Mouse (Mus musculus): ENCODE results near the gene Ankrd54. TPM values are rescaled to one million over a fixed set of nuclear protein-coding genes. Genes with fewer than 3 reads are reported as not detected.

The Ankrd54 gene
- 10 to 100 TPM; 48.3 to 48.9 TPM for polyA plus RNA-seq (2012; fragmentation: generic; extraction: Trizol)

DNA sequence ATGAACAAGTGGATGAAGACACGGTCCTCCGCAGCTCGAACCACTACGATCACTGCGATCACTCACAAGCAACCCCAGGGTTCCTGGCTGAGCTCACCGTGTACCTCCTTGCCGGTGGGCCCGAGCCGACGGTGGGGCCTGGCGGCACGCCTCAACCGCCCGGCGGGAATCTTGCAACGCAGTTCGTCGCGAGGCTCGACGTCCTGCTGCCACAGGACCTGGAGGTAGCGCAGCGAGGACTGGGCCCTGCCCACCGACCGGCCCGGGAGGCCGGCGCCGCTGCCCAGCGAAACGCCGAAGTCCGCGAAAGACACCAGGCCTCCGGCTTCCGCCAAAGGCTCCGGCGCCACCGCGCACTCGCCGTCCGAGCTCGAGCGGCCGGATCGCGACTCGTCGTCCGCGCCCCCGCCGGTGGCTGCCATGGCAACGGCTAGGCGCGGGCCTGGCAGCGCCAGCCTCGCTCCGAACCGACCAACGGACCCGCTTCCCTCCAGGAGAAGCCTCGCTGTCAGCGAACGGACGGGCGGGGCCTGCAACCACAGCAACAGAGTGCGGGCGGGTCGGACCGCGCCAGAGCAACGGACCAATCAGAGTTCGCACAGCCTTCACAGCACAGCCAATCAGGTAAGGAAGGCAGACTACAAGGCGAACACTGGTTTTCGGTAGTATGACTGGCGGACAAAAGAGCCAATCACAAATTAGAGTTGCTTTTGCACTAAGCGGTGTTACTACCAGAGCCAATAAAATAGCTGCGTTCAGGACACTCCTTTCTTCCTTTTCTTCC is at the start of gene Ankrd54:
Gene Ankrd54, minus strand, starts transcription at position 518 of the 784 bp plus-strand sequence.

DNA sequence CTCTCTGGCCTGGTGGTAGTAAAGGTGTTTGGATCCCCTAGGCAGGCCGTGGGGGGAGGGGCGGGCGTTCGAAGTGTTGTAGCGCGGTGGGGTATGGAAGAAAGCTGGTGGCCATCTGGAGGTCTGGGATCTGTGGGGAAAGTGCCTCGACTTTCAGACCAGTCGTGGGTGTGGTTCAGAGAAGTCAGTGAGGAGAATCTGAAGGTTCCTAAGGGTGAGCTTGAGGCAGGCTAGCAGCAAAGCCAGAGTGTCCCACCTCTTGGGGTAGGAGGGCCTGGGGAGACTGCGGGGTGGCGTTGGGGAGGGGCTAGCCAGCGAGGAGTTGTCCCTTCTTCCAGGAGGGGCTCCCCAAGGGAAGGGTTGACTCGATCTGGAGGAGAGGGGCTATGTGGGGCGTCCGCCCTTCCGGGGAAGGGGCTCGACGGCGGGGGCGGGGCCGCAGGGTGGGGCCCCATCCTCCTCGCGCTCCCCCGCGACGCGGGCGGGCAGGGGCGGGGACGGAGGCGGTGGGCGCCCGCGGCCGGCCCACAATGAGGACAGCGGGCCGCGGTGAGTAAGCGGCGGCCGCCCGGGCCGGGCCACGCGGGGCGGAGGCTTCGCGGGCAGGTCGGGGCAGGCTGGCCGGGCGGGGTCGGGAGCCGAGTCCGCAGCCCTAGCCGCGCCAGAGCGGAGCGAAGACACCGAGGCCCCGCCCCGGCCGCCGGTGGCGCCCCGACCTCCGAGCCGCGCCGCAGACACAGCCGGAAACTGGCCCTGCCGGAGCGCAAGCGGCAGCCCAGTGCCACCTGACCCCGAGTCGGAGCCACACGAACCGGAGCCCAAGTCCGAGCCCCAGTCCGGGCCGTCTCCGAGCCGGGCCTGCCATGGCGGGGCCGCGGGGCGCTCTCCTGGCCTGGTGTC is 46.0 kb upstream of the Ankrd54 start, which contains the start of gene Micall1:
Gene Micall1, plus strand, starts transcription at position 478 of the 900 bp plus-strand sequence.

DNA sequence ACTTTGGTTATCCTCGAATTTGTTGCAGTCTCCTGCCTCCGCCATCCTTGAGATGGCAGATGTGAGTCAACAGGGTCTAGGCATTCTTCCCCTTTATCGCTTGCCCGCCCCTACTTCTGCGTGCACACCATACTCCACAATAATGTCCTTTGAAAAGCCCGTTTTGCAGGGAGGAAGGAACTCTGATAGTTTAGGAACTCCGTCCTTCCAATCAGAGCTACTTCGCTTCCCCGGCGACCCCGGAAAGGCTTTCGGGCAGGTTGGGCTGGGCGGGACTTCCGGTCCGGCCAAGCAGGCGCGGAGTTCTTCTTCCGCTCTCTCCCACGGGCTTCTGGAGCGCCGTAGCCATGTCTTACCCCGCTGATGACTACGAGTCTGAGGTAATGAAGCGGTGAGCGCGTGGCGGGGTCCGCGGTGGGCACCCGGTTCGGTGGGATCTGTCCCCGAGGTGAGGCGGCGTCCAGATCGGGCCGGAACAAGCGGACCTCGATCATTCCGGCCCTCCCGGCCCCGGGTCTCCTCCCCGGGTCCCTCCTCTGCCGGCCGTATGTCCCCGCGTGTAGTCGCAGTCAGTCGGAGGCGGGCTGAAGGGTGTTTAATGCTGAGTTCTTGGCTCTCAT is 12.3 kb upstream of the Ankrd54 start, which contains the start of gene Eif3l:
Gene Eif3l, plus strand, starts transcription at position 267 of the 620 bp plus-strand sequence.

DNA sequence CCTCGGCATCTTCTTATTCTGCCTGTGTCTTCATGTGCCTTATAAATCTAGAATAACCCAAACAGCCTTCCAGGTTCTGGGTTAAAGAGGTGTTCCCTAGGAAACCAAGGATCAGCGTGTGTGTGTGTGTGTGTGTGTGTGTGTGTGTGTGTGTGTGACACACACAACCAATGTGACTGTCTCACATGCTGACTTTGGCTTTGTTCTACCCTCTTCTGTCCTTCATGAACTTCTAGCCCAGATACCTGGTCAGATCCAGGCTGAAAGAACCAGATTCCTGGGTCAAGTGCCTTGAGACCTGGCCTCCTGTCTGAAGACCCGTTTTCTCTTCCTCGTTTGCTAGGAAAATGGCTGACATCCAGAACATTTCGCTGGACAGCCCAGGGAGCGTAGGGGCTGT is 21.1 kb downstream of the Ankrd54 start, which contains the start of gene Galr3:
Gene Galr3, plus strand, starts transcription at position 301 of the 400 bp plus-strand sequence.

DNA sequence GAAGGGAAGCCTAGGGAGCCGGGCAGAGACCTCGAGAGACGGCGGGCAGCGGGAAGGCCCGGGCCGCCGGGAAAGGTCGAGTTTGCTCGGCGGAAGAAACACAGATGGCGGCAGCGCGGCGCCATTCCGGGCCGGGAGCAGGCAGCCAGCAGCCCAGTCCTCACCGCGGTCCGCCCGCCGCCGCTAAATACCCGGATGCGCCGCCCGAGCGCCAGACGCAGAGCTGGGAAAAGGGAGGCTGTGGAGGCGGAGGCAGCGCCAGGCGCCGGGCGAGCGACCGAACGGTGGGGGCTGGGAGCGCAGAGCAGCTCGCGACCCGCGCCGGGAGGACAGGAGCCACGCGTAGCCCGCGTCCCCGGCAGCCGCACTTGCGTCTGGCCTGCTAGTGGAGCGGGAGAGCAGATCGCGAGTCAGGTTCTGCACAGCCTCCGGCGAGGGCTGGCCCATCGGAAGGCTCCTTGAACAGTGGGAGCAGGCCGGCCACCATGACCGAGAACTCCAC is 34.4 kb downstream of the Ankrd54 start, which contains the start of gene H1f0:
Gene H1f0, plus strand, starts transcription at position 214 of the 502 bp plus-strand sequence.

Other genes starting within 250 kb of the Ankrd54 start
- 100 to 1,000 TPM in 1 of 2 experiments, 10 to 100 TPM in 1; 31.8 to 120 TPM for gene Cdc42ep1, start 220.3 kb downstream of the Ankrd54 start, polyA plus RNA-seq (2012; fragmentation: generic; extraction: Trizol)
- 10 to 100 TPM in 1 of 2 experiments, 1 to 10 TPM in 1; 1.3 to 43.8 TPM for gene Lgals2, start 207.4 kb downstream of the Ankrd54 start, polyA plus RNA-seq (2012; fragmentation: generic; extraction: Trizol)
- 10 to 100 TPM; 60.0 to 88.8 TPM for gene Gga1, start 185.7 kb downstream of the Ankrd54 start, polyA plus RNA-seq (2012; fragmentation: generic; extraction: Trizol)
- gene Gm49510, start 163.2 kb downstream of the Ankrd54 start, polyA plus RNA-seq (2012; fragmentation: generic; extraction: Trizol): under 1 TPM; 0.06 to 0.17 TPM
- 10 to 100 TPM; 21.2 to 57.1 TPM for gene Sh3bp1, start 163.1 kb downstream of the Ankrd54 start, polyA plus RNA-seq (2012; fragmentation: generic; extraction: Trizol)
- gene Pdxp, start 149.0 kb downstream of the Ankrd54 start, polyA plus RNA-seq (2012; fragmentation: generic; extraction: Trizol): 10 to 100 TPM; 12.1 to 16.9 TPM
- gene Lgals1, start 136.2 kb downstream of the Ankrd54 start, polyA plus RNA-seq (2012; fragmentation: generic; extraction: Trizol): over 10,000 TPM; 13,335 to 36,255 TPM
- gene Nol12, start 128.0 kb downstream of the Ankrd54 start, polyA plus RNA-seq (2012; fragmentation: generic; extraction: Trizol): 100 to 1,000 TPM; 115 to 191 TPM
- gene Triobp, start 115.2 kb downstream of the Ankrd54 start, polyA plus RNA-seq (2012; fragmentation: generic; extraction: Trizol): 100 to 1,000 TPM in 1 of 2 experiments, 10 to 100 TPM in 1; 52.2 to 216 TPM
- 100 to 1,000 TPM; 112 to 459 TPM for gene H1f0, start 34.4 kb downstream of the Ankrd54 start, polyA plus RNA-seq (2012; fragmentation: generic; extraction: Trizol)
- under 1 TPM in 1 of 2 experiments, not detected in 1; 0.27 TPM for gene Galr3, start 21.0 kb downstream of the Ankrd54 start, polyA plus RNA-seq (2012; fragmentation: generic; extraction: Trizol)
- 100 to 1,000 TPM; 288 to 344 TPM for gene Eif3l, start 12.3 kb upstream of the Ankrd54 start, polyA plus RNA-seq (2012; fragmentation: generic; extraction: Trizol)
- 10 to 100 TPM in 1 of 2 experiments, 1 to 10 TPM in 1; 4.5 to 14.4 TPM for gene Micall1, start 46.0 kb upstream of the Ankrd54 start, polyA plus RNA-seq (2012; fragmentation: generic; extraction: Trizol)
- 100 to 1,000 TPM; 386 to 720 TPM for gene Polr2f, start 78.1 kb upstream of the Ankrd54 start, polyA plus RNA-seq (2012; fragmentation: generic; extraction: Trizol)
- gene 1700088E04Rik, start 78.4 kb upstream of the Ankrd54 start, polyA plus RNA-seq (2012; fragmentation: generic; extraction: Trizol): 10 to 100 TPM in 1 of 2 experiments, 1 to 10 TPM in 1; 7.6 to 28.9 TPM
- under 1 TPM in 1 of 2 experiments, not detected in 1; 0.02 TPM for gene Sox10, start 102.3 kb upstream of the Ankrd54 start, polyA plus RNA-seq (2012; fragmentation: generic; extraction: Trizol)
- gene Pick1, start 166.3 kb upstream of the Ankrd54 start, polyA plus RNA-seq (2012; fragmentation: generic; extraction: Trizol): 10 to 100 TPM in 1 of 2 experiments, 1 to 10 TPM in 1; 6.2 to 32.0 TPM
- under 1 TPM in 1 of 2 experiments, not detected in 1; 0.14 TPM for gene Gm49486, start 166.5 kb upstream of the Ankrd54 start, polyA plus RNA-seq (2012; fragmentation: generic; extraction: Trizol)
- under 1 TPM; 0.01 to 0.35 TPM for gene Slc16a8, start 191.9 kb upstream of the Ankrd54 start, polyA plus RNA-seq (2012; fragmentation: generic; extraction: Trizol)
- gene Baiap2l2, start 222.6 kb upstream of the Ankrd54 start, polyA plus RNA-seq (2012; fragmentation: generic; extraction: Trizol): under 1 TPM in 1 of 2 experiments, not detected in 1; 0.13 TPM

Data from C3H10T1/2 (cell line).